17 mouse cellular contexts compared by ENCODE assay signal in the genomic region with DNA sequence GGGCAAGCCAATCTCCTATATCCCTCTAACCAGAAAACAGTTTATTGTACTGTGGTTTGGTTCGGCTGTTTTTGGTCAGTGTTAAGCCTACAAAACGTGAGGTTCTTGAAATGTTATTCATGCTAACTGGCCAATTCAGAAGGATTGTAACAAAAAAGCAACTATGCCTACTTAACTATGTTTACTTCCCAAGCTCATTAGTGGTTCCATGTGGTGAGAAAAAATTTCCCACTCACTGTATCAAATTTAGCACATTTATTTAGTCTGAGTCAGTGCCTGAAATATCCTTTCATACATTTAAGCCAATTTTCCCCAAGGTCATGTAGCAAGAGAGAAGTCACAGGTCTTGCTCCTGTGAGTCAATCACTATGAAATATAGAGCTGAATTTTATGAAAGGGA.
"Had no signal": no experiment of that assay in that cellular context is flagged by ENCODE, and none has a peak within 500 bp of the region (broad histone marks: within the 10 kb centered on the region; RNA-seq: fewer than 3 reads in every experiment).

No protein-coding gene starts in this region.

- H3K4me3 ChIP-seq: midbrain, embryonic 10.5 days; midbrain, embryonic 12.5 days; myocyte; neural tube, embryonic 13.5 days; neural tube, embryonic 15.5 days; stomach, embryonic 15.5 days had no signal

- ATAC-seq: midbrain, embryonic 16.5 days had no signal

- H3K9me3 ChIP-seq: midbrain, embryonic 10.5 days; midbrain, embryonic 12.5 days; neural tube, embryonic 13.5 days; neural tube, embryonic 15.5 days; stomach, embryonic 15.5 days had no signal

- H3K4me1 ChIP-seq: midbrain, embryonic 12.5 days; stomach, embryonic 15.5 days had no signal

- H3K27me3 ChIP-seq: midbrain, embryonic 12.5 days; neural tube, embryonic 13.5 days; neural tube, embryonic 15.5 days; stomach, embryonic 15.5 days had no signal

- H3K9ac ChIP-seq: lung, embryonic 14.5 days; midbrain, embryonic 12.5 days; neural tube, embryonic 13.5 days; neural tube, embryonic 15.5 days; stomach, embryonic 15.5 days had no signal

- DNase-seq: lung, adult 18-20 months; lung, embryonic 14.5 days; lung, postnatal 10 days; lung, postnatal 4 days; midbrain, embryonic 14.5 days; right cerebral cortex, postnatal 14 days; thymus, adult 2 months; thymus, postnatal 14 days; thymus, postnatal 36 days had no signal

- H3K27ac ChIP-seq: midbrain, embryonic 10.5 days; midbrain, embryonic 12.5 days; neural tube, embryonic 13.5 days; neural tube, embryonic 15.5 days; stomach, embryonic 15.5 days; stomach, postnatal 0 days had no signal

- H3K36me3 ChIP-seq: midbrain, embryonic 10.5 days; midbrain, embryonic 12.5 days; neural tube, embryonic 13.5 days; neural tube, embryonic 15.5 days; stomach, embryonic 15.5 days had no signal

- H3K4me2 ChIP-seq: lung, embryonic 14.5 days; midbrain, embryonic 12.5 days; neural tube, embryonic 13.5 days; neural tube, embryonic 15.5 days; stomach, embryonic 15.5 days had no signal
